Mouse (Mus musculus) forebrain, embryonic 12.5 days (tissue): ENCODE measurements at regions not wholly inside any gene's neighbourhood (a gene's known extent, or its start where the extent isn't known, plus 50 kb on each side); places are given as distances from the start of the nearest gene placed in this dataset.
"Not testable (repeated sequence)": the region's sequence is repeated elsewhere in the genome, so short reads cannot be mapped to it uniquely, and the experiment has no call there.

Experiments used
- ATAC-seq: fragments of 200-750 bp; cut with Nextera tagmentation; 2 replicates; pipeline ENCODE4 v1.8.0; 2017; ENCODE audit warnings: moderate TSS enrichment; ENCODE audit not compliant: low FRiP score
- H3K27ac ChIP-seq: fragments of 300-500 bp; sonication (generic); 2 replicates; pipeline ENCODE4 v1.5.1; 2016; ENCODE audit warnings: mild to moderate bottlenecking
- H3K27me3 ChIP-seq: fragments of 300-500 bp; sonication (generic); 2 replicates; pipeline ENCODE4 v1.6.1; 2016; ENCODE audit warnings: mild to moderate bottlenecking
- H3K36me3 ChIP-seq: fragments of 300-500 bp; sonication (generic); replicated peaks from 2 replicates; pipeline ENCODE4 v1.6.1; 2016; ENCODE audit warnings: mild to moderate bottlenecking
- H3K4me1 ChIP-seq: fragments of 300-500 bp; sonication (generic); 2 replicates; pipeline ENCODE4 v1.6.1; 2016
- H3K4me2 ChIP-seq: fragments of 300-500 bp; sonication (generic); 2 replicates; pipeline ENCODE4 v1.6.1; 2016; ENCODE audit warnings: mild to moderate bottlenecking, moderate library complexity
- H3K4me3 ChIP-seq: fragments of 300-500 bp; sonication (generic); replicated peaks from 2 replicates; pipeline ENCODE4 v1.5.1; 2016; ENCODE audit warnings: mild to moderate bottlenecking
- H3K9ac ChIP-seq: fragments of 300-500 bp; sonication (generic); 2 replicates; pipeline ENCODE4 v1.6.1; 2016; ENCODE audit warnings: mild to moderate bottlenecking
- H3K9me3 ChIP-seq: fragments of 300-500 bp; sonication (generic); 2 replicates; pipeline ENCODE4 v1.6.1; 2016
- WGBS: fragments of 180-500 bp; shearing (Covaris S2); methylation state at CpG from one replicate; pipeline ENCODE4 v1.1.7; 2016; 5-methylcytosine and 5-hydroxymethylcytosine counted together

DNA sequence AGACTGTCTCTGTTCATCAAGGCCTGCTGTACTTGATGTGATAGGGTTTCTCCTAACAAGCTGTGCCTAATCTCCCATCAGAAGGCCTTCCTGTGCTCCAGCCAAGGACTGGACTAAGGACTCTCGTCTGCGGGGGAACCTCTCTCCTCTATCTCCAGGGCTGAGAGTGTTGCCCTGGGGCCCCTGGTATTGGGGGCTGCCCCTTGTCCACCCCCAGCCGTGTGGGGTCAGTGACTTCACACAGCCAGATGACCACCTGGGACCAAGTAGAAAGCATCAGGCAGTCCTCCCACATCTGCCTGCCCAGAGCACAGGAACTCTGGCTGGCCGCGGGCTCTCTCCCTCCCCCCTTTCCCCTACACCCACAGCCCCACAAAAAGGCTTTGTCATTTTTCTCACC, 651.5 kb upstream of the Kif2b start:
- 71% methylated on average over 5 of the region's 5 CpGs for WGBS
- Histone ChIP-seq H3K27me3 (no peaks in the 10 kb centered on the region), H3K9ac (no peak overlapping the region), H3K36me3 (no peaks in the 10 kb centered on the region), H3K9me3 (no peaks in the 10 kb centered on the region), H3K27ac (no peak overlapping the region), H3K4me3 (no peak overlapping the region), H3K4me2 (no peak overlapping the region), H3K4me1 (no peaks in the 10 kb centered on the region)
- ATAC-seq: no peak

DNA sequence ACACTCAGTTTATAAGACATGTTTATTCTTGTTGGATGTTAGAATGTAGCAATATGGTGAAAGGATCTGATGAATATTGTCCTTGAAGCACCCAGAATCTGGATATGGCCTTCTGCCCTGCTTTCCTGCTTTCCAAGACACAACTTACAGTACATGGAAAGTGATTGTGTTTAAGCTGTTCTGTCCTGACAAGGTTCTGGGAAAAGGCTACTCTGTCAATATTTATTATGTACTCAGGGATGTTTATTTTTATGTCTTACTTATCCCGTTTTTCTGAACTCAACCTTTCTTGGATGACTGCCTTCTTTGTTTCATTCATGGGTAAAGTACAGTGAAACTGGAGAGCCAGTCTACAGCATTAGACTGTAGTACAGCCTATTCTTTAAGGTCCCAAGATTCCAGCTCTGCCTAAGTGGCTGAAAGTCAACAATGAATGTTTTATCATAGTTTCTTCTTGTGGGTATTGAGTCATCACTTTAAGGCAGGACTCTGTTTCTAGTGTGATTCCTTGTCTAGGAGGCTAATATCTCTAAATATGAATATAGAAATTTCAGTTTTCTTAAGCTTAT, 631.7 kb upstream of the Kif2b start:
- 73% methylated on average over 1 of the region's 1 CpGs for WGBS
- no peak for ATAC-seq
- no peaks in the 10 kb centered on the region for H3K36me3 ChIP-seq

DNA sequence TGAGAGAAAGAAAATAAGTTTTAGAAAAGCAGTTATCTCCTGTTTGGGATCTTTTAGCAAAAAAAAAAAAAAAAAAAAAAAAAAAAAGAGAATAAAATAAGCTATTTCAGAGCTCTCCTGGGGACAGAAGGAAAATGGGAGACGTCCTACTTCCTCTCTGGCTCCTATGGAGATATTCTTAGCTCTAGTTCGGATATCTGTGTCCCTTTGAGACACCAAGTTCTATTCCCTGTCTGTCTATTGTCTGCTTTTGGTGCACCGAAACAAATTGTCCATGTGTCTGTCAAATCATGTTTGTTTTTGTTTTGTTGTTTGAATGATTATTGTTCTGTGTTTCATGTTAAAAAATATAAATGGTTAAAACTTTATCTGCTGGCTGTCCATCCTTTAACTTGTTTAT, 601.0 kb upstream of the Kif2b start:
- H3K4me1 ChIP-seq, H3K9ac ChIP-seq, H3K27ac ChIP-seq, H3K27me3 ChIP-seq, H3K4me3 ChIP-seq, ATAC-seq, H3K9me3 ChIP-seq, H3K4me2 ChIP-seq, H3K36me3 ChIP-seq: not testable (repeated sequence)
- WGBS: 79% methylated on average over 3 of the region's 3 CpGs

More for the DNA sequence above, 631.7 kb upstream of the Kif2b start:
- H3K27ac ChIP-seq: no peak overlapping the region
- no peaks in the 10 kb centered on the region for H3K4me1 ChIP-seq
- no peaks in the 10 kb centered on the region for H3K9me3 ChIP-seq
- H3K9ac ChIP-seq: no peak overlapping the region
- H3K4me3 ChIP-seq: no peak overlapping the region
- no peak overlapping the region for H3K4me2 ChIP-seq
- H3K27me3 ChIP-seq: no peaks in the 10 kb centered on the region

DNA sequence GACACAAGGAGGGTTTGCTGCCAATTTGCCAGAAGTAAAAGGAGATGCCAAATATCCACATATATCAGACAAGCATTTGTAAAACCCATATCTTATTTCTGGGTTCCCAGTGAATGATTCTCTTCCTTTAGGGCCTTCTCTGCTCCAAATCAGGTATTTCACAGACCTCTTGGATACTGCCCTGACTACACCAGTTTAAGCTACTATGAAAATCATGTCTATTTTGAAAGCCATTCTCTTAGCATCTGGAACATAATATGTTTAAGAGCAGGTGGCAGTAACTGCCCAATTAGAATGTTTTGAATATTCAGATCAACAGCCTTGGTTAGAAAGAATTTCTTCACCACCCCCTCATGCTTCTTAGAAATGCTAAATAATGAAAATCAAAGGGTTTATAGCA, 575.8 kb upstream of the Kif2b start:
- H3K9me3 ChIP-seq: no peaks in the 10 kb centered on the region
- H3K27ac ChIP-seq: no peak overlapping the region
- no peaks in the 10 kb centered on the region for H3K27me3 ChIP-seq
- no peak overlapping the region for H3K4me2 ChIP-seq
- no peak overlapping the region for H3K4me3 ChIP-seq
- no peak for ATAC-seq
- no peak overlapping the region for H3K9ac ChIP-seq
- no peaks in the 10 kb centered on the region for H3K36me3 ChIP-seq
- H3K4me1 ChIP-seq: no peaks in the 10 kb centered on the region

DNA sequence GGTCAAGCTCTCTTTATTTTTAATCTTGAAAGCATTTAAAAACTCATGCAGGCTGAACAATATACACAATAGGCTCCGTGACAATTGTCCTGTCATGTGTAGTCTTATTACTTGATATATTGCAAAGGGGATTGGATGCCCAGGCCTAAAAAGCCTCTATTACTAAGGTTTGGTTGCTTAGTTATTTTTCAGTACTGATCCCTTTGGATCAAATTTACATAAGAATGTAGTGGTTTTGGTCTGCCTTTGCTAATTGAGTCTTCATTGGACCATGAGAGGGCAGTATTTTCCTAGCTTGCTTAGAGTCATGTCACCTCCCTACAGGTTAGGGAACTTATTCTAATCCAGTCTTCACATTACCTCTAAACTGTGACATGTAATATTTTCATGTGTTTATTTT, 558.3 kb upstream of the Kif2b start:
- Histone ChIP-seq H3K9me3 (no peaks in the 10 kb centered on the region), H3K36me3 (no peaks in the 10 kb centered on the region), H3K4me2 (no peak overlapping the region), H3K27ac (no peak overlapping the region), H3K9ac (no peak overlapping the region), H3K27me3 (no peaks in the 10 kb centered on the region), H3K4me1 (peaks cover 8% of the 10 kb centered on the region; the same call in 1 of the 2 replicates), H3K4me3 (no peak overlapping the region)
- 29% methylated on average over 1 of the region's 1 CpGs for WGBS
- peak; percentile 75; the same call in 1 of the 2 replicates for ATAC-seq

DNA sequence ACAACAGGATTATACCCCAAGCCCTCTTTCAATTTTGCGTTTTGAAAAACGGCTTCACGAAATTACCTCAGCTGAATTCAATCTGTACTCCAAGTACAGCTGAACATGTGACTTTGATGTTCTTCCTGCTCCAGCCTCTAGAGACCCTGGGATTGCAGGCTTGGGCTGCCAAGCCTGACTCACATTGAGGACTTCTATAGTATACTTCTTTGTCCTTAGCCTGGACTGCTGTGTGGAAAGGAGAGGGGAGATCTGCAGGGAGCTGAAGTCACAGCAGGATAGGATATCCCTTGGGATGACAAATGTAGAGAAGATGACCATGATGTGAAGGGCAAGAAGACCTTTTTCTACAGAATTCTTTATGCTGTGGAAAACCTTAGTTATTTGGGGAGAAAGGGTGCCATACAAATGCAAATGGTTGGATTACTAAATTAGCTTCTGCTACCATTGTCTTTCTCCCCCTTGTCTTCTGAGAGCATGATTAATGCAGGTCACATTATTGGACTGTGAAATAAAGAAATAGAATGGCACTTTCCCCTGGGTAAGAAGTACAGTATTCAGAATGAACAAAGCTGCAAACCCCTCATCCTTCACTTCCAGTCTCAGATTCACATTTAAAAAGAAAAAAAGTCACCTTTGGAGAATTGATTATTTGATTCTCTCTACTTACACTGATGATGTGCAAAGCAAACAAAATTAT, 557.7 kb upstream of the Kif2b start:
- Histone ChIP-seq H3K36me3 (no peaks in the 10 kb centered on the region), H3K4me2 (no peak overlapping the region), H3K4me3 (no peak overlapping the region), H3K9me3 (no peaks in the 10 kb centered on the region), H3K27ac (peak overlapping the region; percentile 57), H3K27me3 (no peaks in the 10 kb centered on the region), H3K4me1 (peaks cover 8% of the 10 kb centered on the region; the same call in 1 of the 2 replicates), H3K9ac (no peak overlapping the region)
- WGBS: 23% methylated on average over 3 of the region's 3 CpGs
- peak; percentile 87 for ATAC-seq

DNA sequence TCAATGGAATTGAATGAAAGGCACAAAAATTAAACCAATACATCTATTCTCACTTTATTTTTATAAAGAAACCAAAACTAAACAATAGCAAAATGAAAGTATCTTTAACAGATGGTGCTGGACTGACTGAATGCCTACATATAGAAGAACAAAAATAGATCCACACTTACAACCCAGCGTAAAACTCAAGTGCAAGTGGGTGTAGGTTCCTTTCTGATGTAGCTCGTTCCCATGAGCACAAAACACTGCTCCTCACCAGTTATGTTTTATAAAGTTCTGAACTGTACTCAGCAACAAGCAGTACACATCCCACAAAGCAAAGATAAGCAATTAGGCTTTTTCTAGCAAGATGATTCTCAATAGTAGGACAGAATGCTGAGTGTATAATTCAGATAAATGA, 507.4 kb upstream of the Kif2b start:
- no peaks in the 10 kb centered on the region for H3K27me3 ChIP-seq
- no peaks in the 10 kb centered on the region for H3K36me3 ChIP-seq
- no peak overlapping the region for H3K27ac ChIP-seq
- no peaks in the 10 kb centered on the region for H3K4me1 ChIP-seq
- H3K9ac ChIP-seq: no peak overlapping the region
- no peak overlapping the region for H3K4me3 ChIP-seq
- ATAC-seq: no peak
- no peaks in the 10 kb centered on the region for H3K9me3 ChIP-seq
- no peak overlapping the region for H3K4me2 ChIP-seq
- 88% methylated on average over 2 of the region's 2 CpGs for WGBS

DNA sequence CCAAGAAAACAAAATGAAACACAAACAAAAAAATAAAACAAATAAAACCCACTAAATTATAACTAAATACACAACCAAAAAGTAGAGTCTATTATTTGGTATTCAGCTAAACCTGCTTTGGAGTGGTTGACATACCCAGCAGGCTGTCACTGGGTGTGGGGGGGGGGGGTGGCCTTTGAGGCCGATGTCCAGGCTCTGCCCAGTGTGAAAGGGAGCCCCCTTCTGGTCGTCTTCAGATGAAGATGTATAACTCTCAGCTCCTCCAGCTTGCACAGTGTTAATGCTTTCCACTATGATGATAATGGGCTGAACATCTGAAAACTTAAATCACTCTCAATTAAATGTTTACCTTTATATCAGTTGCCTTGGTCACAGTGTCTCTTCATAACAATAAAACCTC, 464.3 kb upstream of the Kif2b start:
- H3K4me3 ChIP-seq: no peak overlapping the region
- 9% methylated on average over 2 of the region's 2 CpGs for WGBS
- no peak overlapping the region for H3K4me2 ChIP-seq
- no peaks in the 10 kb centered on the region for H3K9me3 ChIP-seq
- no peaks in the 10 kb centered on the region for H3K4me1 ChIP-seq
- ATAC-seq: no peak
- H3K36me3 ChIP-seq: no peaks in the 10 kb centered on the region
- no peak overlapping the region for H3K9ac ChIP-seq
- H3K27ac ChIP-seq: no peak overlapping the region
- no peaks in the 10 kb centered on the region for H3K27me3 ChIP-seq

DNA sequence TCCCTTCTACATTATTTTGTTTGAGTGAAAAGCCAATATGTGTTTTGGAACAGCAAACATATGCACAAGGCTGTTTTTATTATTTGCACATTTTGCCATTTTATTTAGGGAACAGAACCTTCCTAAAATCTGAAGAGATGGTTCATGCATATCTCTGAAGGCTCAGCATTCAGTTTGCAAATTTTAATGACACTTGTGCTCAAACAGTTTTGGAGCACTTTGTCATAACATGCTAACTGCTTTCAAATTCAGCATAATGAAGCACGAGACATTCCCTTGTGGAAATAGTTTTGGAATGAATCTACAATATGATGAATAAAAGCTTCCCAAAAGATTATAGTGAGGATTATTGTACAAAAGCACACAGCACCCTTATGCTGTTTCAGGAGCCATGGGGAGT, 462.8 kb upstream of the Kif2b start:
- Histone ChIP-seq H3K4me1 (no peaks in the 10 kb centered on the region), H3K36me3 (no peaks in the 10 kb centered on the region), H3K9me3 (no peaks in the 10 kb centered on the region), H3K27ac (no peak overlapping the region), H3K4me3 (no peak overlapping the region), H3K27me3 (no peaks in the 10 kb centered on the region), H3K9ac (no peak overlapping the region), H3K4me2 (no peak overlapping the region)
- WGBS: 62% methylated on average over 1 of the region's 1 CpGs
- ATAC-seq: no peak

DNA sequence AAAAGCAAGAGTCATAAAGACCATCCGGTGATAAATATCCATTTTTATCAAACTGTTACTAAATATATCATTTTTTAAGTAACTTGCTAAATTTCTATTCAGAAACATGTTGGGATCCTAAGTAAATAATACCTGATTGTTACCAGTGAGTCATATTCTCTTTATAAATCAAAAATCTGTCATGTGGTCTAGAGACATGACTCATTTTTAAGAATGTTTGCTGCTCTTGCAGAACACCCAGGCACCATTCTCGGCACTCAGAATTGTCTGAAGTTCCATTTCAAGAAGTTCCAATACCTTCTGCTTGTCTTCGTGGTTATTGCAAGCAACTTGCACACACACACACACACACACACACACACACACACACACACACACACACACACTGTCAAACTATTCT, 441.1 kb upstream of the Kif2b start:
- Histone ChIP-seq H3K4me2 (no peak overlapping the region), H3K27me3 (no peaks in the 10 kb centered on the region), H3K9ac (no peak overlapping the region), H3K27ac (no peak overlapping the region), H3K4me3 (no peak overlapping the region), H3K4me1 (no peaks in the 10 kb centered on the region), H3K36me3 (no peaks in the 10 kb centered on the region), H3K9me3 (no peaks in the 10 kb centered on the region)
- no peak for ATAC-seq
- 79% methylated on average over 3 of the region's 3 CpGs for WGBS

DNA sequence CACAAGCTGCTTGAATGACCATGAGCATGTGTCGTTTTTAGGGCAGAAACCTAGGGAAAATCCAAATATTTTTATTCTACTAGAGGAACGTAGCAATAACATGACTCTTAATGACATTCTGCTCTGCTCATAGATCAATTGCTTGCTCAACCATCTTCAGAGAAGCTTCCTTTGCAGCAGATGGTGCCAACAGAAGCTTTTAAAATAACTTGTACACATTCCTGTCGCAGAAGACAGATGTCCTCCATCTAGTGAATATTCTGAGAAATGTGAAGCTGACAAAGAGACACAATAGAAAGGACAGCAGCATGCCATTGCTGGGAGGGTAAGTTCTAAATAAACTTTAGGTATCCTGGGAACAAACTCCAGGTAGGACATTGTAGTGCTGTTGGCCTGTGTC, 433.9 kb upstream of the Kif2b start:
- WGBS: 79% methylated on average over 3 of the region's 3 CpGs
- no peaks in the 10 kb centered on the region for H3K9me3 ChIP-seq
- ATAC-seq: no peak
- no peak overlapping the region for H3K9ac ChIP-seq
- H3K36me3 ChIP-seq: no peaks in the 10 kb centered on the region
- no peaks in the 10 kb centered on the region for H3K27me3 ChIP-seq
- H3K4me2 ChIP-seq: no peak overlapping the region
- no peak overlapping the region for H3K27ac ChIP-seq
- H3K4me1 ChIP-seq: no peaks in the 10 kb centered on the region
- H3K4me3 ChIP-seq: no peak overlapping the region

DNA sequence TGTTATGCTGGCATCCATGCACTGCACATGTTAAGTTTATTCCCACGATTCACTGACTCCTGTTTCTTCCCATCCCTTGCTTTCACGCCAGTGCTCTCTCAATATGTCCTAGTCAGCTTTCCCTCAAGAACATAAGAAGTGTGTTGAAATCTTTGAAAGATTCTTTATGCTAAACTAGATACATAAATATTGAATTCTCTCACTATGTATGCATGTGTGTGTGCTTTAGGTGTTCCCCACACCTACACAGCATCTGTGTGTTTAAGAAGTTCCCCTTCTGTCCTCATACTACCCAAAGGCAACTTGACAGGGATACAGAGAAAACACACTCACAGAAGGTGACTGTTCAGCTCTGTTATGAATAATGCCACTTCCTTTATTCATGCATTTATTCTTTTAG, 418.2 kb upstream of the Kif2b start:
- Histone ChIP-seq H3K36me3 (no peaks in the 10 kb centered on the region), H3K4me1 (no peaks in the 10 kb centered on the region), H3K4me3 (no peak overlapping the region), H3K27ac (no peak overlapping the region), H3K9ac (no peak overlapping the region), H3K9me3 (no peaks in the 10 kb centered on the region), H3K4me2 (no peak overlapping the region), H3K27me3 (no peaks in the 10 kb centered on the region)
- ATAC-seq: no peak
- 91% methylated on average over 2 of the region's 2 CpGs for WGBS

DNA sequence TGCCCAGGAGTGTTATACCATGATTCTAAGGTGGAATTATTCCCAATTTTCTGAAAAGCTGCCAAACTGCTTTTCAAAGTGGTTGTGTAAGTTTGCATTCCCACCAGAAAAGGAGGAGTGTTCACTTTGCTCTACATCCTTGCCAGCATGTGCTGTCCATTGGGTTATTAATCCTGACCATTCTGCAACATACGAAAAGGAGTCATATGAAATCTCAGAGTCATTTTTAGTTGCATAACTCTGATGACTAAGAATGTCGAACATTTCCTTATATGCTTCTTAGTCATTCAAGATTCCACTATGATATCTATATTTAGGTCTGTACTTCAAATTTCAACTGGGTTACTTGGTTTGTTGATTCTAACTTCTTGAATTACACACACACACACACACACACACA, 392.2 kb upstream of the Kif2b start:
- 89% methylated on average over 2 of the region's 2 CpGs for WGBS
- H3K4me1 ChIP-seq: no peaks in the 10 kb centered on the region

More for the DNA sequence above, 392.2 kb upstream of the Kif2b start:
- no peaks in the 10 kb centered on the region for H3K36me3 ChIP-seq
- no peak overlapping the region for H3K4me2 ChIP-seq
- ATAC-seq: no peak
- H3K9me3 ChIP-seq: no peaks in the 10 kb centered on the region
- H3K27ac ChIP-seq: no peak overlapping the region
- no peak overlapping the region for H3K4me3 ChIP-seq
- no peaks in the 10 kb centered on the region for H3K27me3 ChIP-seq
- no peak overlapping the region for H3K9ac ChIP-seq
